Comparison of ENCODE assay signal across 8 mouse cellular contexts in genomic region chr6:90781921-90782770, GRCm38 (mm10).
DNase-seq lines count a peak whose midpoint lies in the region; ATAC-seq and TF ChIP-seq lines count a peak whose summit lies in the region.

No protein-coding gene starts in this region.

- H3K27me3 ChIP-seq in liver, embryonic 11.5 days (replicated peaks; ENCODE audit: control insufficient read depth, insufficient read depth, low read length): no peaks in the 10 kb centered on the region; the same call in 1 of the 2 replicates
- no peaks in the 10 kb centered on the region for H3K27me3 ChIP-seq in kidney, embryonic 15.5 days
- H3K27me3 ChIP-seq in lung, postnatal 0 days (replicated peaks; ENCODE audit: insufficient read depth, low read length): no peaks in the 10 kb centered on the region

- ATAC-seq in liver, embryonic 11.5 days (replicated peaks; ENCODE audit: low FRiP score): no peak
- ATAC-seq in granulocyte monocyte progenitor cell, adult 5-6 weeks (replicated peaks; ENCODE audit: poor library complexity, severe bottlenecking): peak; percentile 37
- ATAC-seq in kidney, embryonic 15.5 days (replicated peaks; ENCODE audit: low FRiP score): peak; percentile 49; the same call in 1 of the 2 replicates
- ATAC-seq in lung, postnatal 0 days: peak; percentile 37

- TF ChIP-seq CTCF in lung, postnatal 0 days (IDR thresholded peaks at IDR 0.05): no peak

- DNase-seq in liver, embryonic 11.5 days (ENCODE audit: low spot score): no peak
- no peak for DNase-seq in liver
- peak; percentile 53 to 65 for DNase-seq in cerebellum, postnatal 25 days
- peak; percentile 21 for DNase-seq in lung, postnatal 0 days (ENCODE audit: low spot score)
- DNase-seq in retina, embryonic 14.5 days (ENCODE audit: low spot score): peak; percentile 83
- no peak for DNase-seq in yolk sac, embryonic 10.5 days (ENCODE audit: low spot score)

- no peak overlapping the region for H3K4me2 ChIP-seq in liver, embryonic 11.5 days
- no peak overlapping the region for H3K4me2 ChIP-seq in kidney, embryonic 15.5 days
- H3K4me2 ChIP-seq in lung, postnatal 0 days (replicated peaks; ENCODE audit: low read depth, low read length): no peak overlapping the region

- no peaks in the 10 kb centered on the region for H3K9me3 ChIP-seq in liver, embryonic 11.5 days (ENCODE audit: control insufficient read depth, low read length)
- H3K9me3 ChIP-seq in kidney, embryonic 15.5 days (replicated peaks): no peaks in the 10 kb centered on the region
- no peaks in the 10 kb centered on the region for H3K9me3 ChIP-seq in lung, postnatal 0 days (ENCODE audit: low read length)

- peaks cover 4% of the 10 kb centered on the region; the same call in 1 of the 2 replicates for H3K4me1 ChIP-seq in liver, embryonic 11.5 days (replicated peaks; ENCODE audit: control insufficient read depth, insufficient read depth, low read length)
- H3K4me1 ChIP-seq in kidney, embryonic 15.5 days: peaks cover 10% of the 10 kb centered on the region; the same call in 1 of the 2 replicates
- H3K4me1 ChIP-seq in lung, postnatal 0 days (ENCODE audit: insufficient read depth, low read depth, low read length): no peaks in the 10 kb centered on the region

- 52% methylated on average over 19 of the region's 19 CpGs for WGBS in liver, embryonic 11.5 days
- WGBS in kidney, embryonic 15.5 days: 41% methylated on average over 19 of the region's 19 CpGs
- 48% methylated on average over 19 of the region's 19 CpGs for WGBS in lung, postnatal 0 days

- no peak for TF ChIP-seq EP300 in lung, postnatal 0 days (IDR thresholded peaks at IDR 0.05)

- H3K4me3 ChIP-seq in liver, embryonic 11.5 days (ENCODE audit: low read depth, low read length): no peak overlapping the region
- H3K4me3 ChIP-seq in kidney, embryonic 15.5 days (replicated peaks): no peak overlapping the region
- no peak overlapping the region for H3K4me3 ChIP-seq in lung, postnatal 0 days (ENCODE audit: low read depth, low read length)

- 0 out of 2 replicates have a peak overlapping the region, but pooled peaks have one; percentile 6 for H3K27ac ChIP-seq in liver, embryonic 11.5 days (ENCODE audit: low read depth, low read length)
- no peak overlapping the region for H3K27ac ChIP-seq in kidney, embryonic 15.5 days
- H3K27ac ChIP-seq in lung, postnatal 0 days (ENCODE audit: low read length): no peak overlapping the region

- H3K9ac ChIP-seq in liver, embryonic 11.5 days (ENCODE audit: low read depth, low read length): no peak overlapping the region
- H3K9ac ChIP-seq in kidney, embryonic 15.5 days: no peak overlapping the region
- no peak overlapping the region for H3K9ac ChIP-seq in lung, postnatal 0 days (replicated peaks; ENCODE audit: low read depth)

- H3K36me3 ChIP-seq in liver, embryonic 11.5 days (ENCODE audit: control insufficient read depth, insufficient read depth, low read length): no peaks in the 10 kb centered on the region
- H3K36me3 ChIP-seq in kidney, embryonic 15.5 days: no peaks in the 10 kb centered on the region
- H3K36me3 ChIP-seq in lung, postnatal 0 days (ENCODE audit: insufficient read depth, low read length): no peaks in the 10 kb centered on the region

Comparison
In these comparisons a context has a peak if more than half of its experiments do, and no peak if none do; other contexts are left out.
1. DNase-seq: peak in cerebellum, postnatal 25 days (2 of 2), lung, postnatal 0 days (single experiment) and retina, embryonic 14.5 days (single experiment); none in liver, embryonic 11.5 days (single experiment), liver (single experiment) and yolk sac, embryonic 10.5 days (single experiment).